Mouse (Mus musculus) embryonic facial prominence, embryonic 13.5 days (tissue): ENCODE data around the gene Klrg1. TPM values are rescaled to one million over a fixed set of nuclear protein-coding genes. Genes with fewer than 3 reads are reported as not detected.

Experiments
- ATAC-seq: fragments of 200-750 bp; cut with Nextera tagmentation; 2 replicates; pipeline ENCODE4 v1.8.0; 2017; ENCODE audit warnings: low read depth; ENCODE audit not compliant: insufficient number of reproducible peaks, insufficient read depth, low FRiP score, low TSS enrichment
- H3K27ac ChIP-seq: fragments of 300-500 bp; sonication (generic); 2 replicates; pipeline ENCODE4 v1.5.1; 2015; ENCODE audit warnings: moderate library complexity, mild to moderate bottlenecking, inconsistent platforms
- H3K27me3 ChIP-seq: fragments of 300-500 bp; sonication (generic); 2 replicates; pipeline ENCODE4 v1.6.1; 2015; ENCODE audit warnings: mild to moderate bottlenecking, inconsistent platforms
- H3K36me3 ChIP-seq: fragments of 300-500 bp; sonication (generic); 2 replicates; pipeline ENCODE4 v1.6.1; 2015; ENCODE audit warnings: mild to moderate bottlenecking, inconsistent platforms
- H3K4me1 ChIP-seq: fragments of 300-500 bp; sonication (generic); 2 replicates; pipeline ENCODE4 v1.6.1; 2015; ENCODE audit warnings: inconsistent platforms
- H3K4me2 ChIP-seq: fragments of 300-500 bp; sonication (generic); 2 replicates; pipeline ENCODE4 v1.6.1; 2015; ENCODE audit warnings: moderate library complexity, mild to moderate bottlenecking, inconsistent platforms
- H3K4me3 ChIP-seq: fragments of 300-500 bp; sonication (generic); 2 replicates; pipeline ENCODE4 v1.5.1; 2015; ENCODE audit warnings: mild to moderate bottlenecking, inconsistent platforms
- H3K9ac ChIP-seq: fragments of 300-500 bp; sonication (generic); 2 replicates; pipeline ENCODE4 v1.6.1; 2015; ENCODE audit warnings: mild to moderate bottlenecking, inconsistent platforms
- H3K9me3 ChIP-seq: fragments of 300-500 bp; sonication (generic); 2 replicates; pipeline ENCODE4 v1.6.1; 2016; ENCODE audit warnings: inconsistent platforms
- WGBS: fragments of 180-500 bp; shearing (Covaris S2); methylation state at CpG from one replicate; pipeline ENCODE4 v1.1.7; 2015; ENCODE audit warnings: mixed read lengths; 5-methylcytosine and 5-hydroxymethylcytosine counted together
- polyA plus RNA-seq: library from polyadenylated mRNA; unstranded; fragments of >200 nt; fragmentation: Nextera tagmentation; extraction: Ambion mirVana; gene quantifications from 2 replicates; pipeline ENCODE4 v1.2.1, GENCODE M21; 2015

Klrg1 gene
- polyA plus RNA-seq, 1 experiment from 2014 or later: not detected

GRCm38 (mm10) chr6:122252146-122252545 lies 30.5 kb downstream of the Klrg1 start:
- WGBS: 10% methylated on average over 1 of the region's 1 CpGs
- Histone ChIP-seq H3K36me3 (no peaks in the 10 kb centered on the region), H3K4me1 (no peaks in the 10 kb centered on the region), H3K4me2 (no peak overlapping the region), H3K9me3 (no peaks in the 10 kb centered on the region), H3K4me3 (no peak overlapping the region), H3K9ac (no peak overlapping the region), H3K27me3 (no peaks in the 10 kb centered on the region; the same call in 1 of the 2 replicates), H3K27ac (no peak overlapping the region)
- ATAC-seq: no peak

- Histone ChIP-seq H3K27me3 (no peaks in the 10 kb centered on the region; the same call in 1 of the 2 replicates), H3K9me3 (no peaks in the 10 kb centered on the region), H3K4me1 (no peaks in the 10 kb centered on the region), H3K27ac (no peak overlapping the region), H3K4me2 (no peak overlapping the region), H3K4me3 (no peak overlapping the region), H3K9ac (no peak overlapping the region), H3K36me3 (no peaks in the 10 kb centered on the region)
- 75% methylated on average over 4 of the region's 4 CpGs for WGBS
- ATAC-seq: no peak
These were observed 32.6 kb downstream of the Klrg1 start for GRCm38 (mm10) chr6:122250033-122250432.

Other genes starting within 250 kb of the Klrg1 start
- gene M6pr, start 25.8 kb upstream of the Klrg1 start, polyA plus RNA-seq: 75.7 and 76.7 TPM in 2 replicates
- 24.5 and 25.8 TPM in 2 replicates for gene Phc1, start 57.7 kb upstream of the Klrg1 start, polyA plus RNA-seq
- gene Rimklb, start 215.9 kb upstream of the Klrg1 start, polyA plus RNA-seq: 27.6 and 32.4 TPM in 2 replicates
- 1.7 and 2.0 TPM in 2 replicates for gene Mfap5, start 223.0 kb upstream of the Klrg1 start, polyA plus RNA-seq